Mouse (Mus musculus) brain, adult 2 months (tissue): ENCODE measurements at regions not wholly inside any gene's neighbourhood (a gene's known extent, or its start where the extent isn't known, plus 50 kb on each side); places are given as distances from the start of the nearest gene placed in this dataset.
A peak's percentile ranks its signal among the peaks of the same experiment; 100 is the strongest.

Source experiments
- DNase-seq: peaks from one replicate; pipeline ENCODE4 v3.0.0; 2011; ENCODE audit warnings: low read depth, low spot score

GRCm38 (mm10) chr7:110715545-110715944, 52.5 kb upstream of the Ampd3 start:
- DNase-seq: peak; percentile 91

GRCm38 (mm10) chr7:110717104-110717503, 50.9 kb upstream of the Ampd3 start:
- DNase-seq: no peak
